Mouse (Mus musculus) stomach, embryonic 15.5 days (tissue): ENCODE results near the gene Lasp1. TPM values are rescaled to one million over a fixed set of nuclear protein-coding genes. Genes with fewer than 3 reads are reported as not detected.

ENCODE experiments used
- ATAC-seq: fragments of 200-750 bp; cut with Nextera tagmentation; 2 replicates; pipeline ENCODE4 v1.8.0; 2017; ENCODE audit warnings: low read depth, moderate number of reproducible peaks, moderate TSS enrichment; ENCODE audit not compliant: insufficient read depth, low FRiP score
- H3K27ac ChIP-seq: fragments of 300-500 bp; sonication (generic); 2 replicates; pipeline ENCODE4 v1.5.1; 2015; ENCODE audit warnings: mild to moderate bottlenecking, inconsistent platforms
- H3K27me3 ChIP-seq: fragments of 300-500 bp; sonication (generic); replicated peaks from 2 replicates; pipeline ENCODE4 v1.6.1; 2015; ENCODE audit warnings: inconsistent platforms
- H3K36me3 ChIP-seq: fragments of 300-500 bp; sonication (generic); 2 replicates; pipeline ENCODE4 v1.6.1; 2015; ENCODE audit warnings: inconsistent platforms
- H3K4me1 ChIP-seq: fragments of 300-500 bp; sonication (generic); 2 replicates; pipeline ENCODE4 v1.6.1; 2015; ENCODE audit warnings: inconsistent platforms
- H3K4me2 ChIP-seq: fragments of 300-500 bp; sonication (generic); 2 replicates; pipeline ENCODE4 v1.6.1; 2015; ENCODE audit warnings: mild to moderate bottlenecking, inconsistent platforms
- H3K4me3 ChIP-seq: fragments of 300-500 bp; sonication (generic); replicated peaks from 2 replicates; pipeline ENCODE4 v1.5.1; 2015; ENCODE audit warnings: inconsistent platforms
- H3K9ac ChIP-seq: fragments of 300-500 bp; sonication (generic); 2 replicates; pipeline ENCODE4 v1.6.1; 2015; ENCODE audit warnings: inconsistent platforms
- H3K9me3 ChIP-seq: fragments of 300-500 bp; sonication (generic); 2 replicates; pipeline ENCODE4 v1.6.1; 2016; ENCODE audit warnings: inconsistent platforms
- whole genome bisulfite sequencing: fragments of 180-500 bp; shearing (Covaris S2); methylation state at CpG from one replicate; pipeline ENCODE4 v1.1.7; 2015; 5-methylcytosine and 5-hydroxymethylcytosine counted together
- polyA plus RNA-seq: library from polyadenylated mRNA; unstranded; fragments of >200 nt; fragmentation: Nextera tagmentation; extraction: Ambion mirVana; gene quantifications from 2 replicates; pipeline ENCODE4 v1.2.1, GENCODE M21; 2015

Gene Lasp1
- polyA plus RNA-seq, 1 experiment from 2014 or later, result 112 TPM

GRCm38 (mm10) chr11:97805662-97806612, 7.1 kb downstream of the Lasp1 start:
- WGBS, result 22% methylated on average over 15 of the region's 15 CpGs
- Histone ChIP-seq H3K9ac (no peak overlapping the region), H3K4me3 (peak overlapping the region; percentile 18)

GRCm38 (mm10) chr11:97806613-97806964, 7.8 kb downstream of the Lasp1 start:
- peak overlapping the region; percentile 88; the same call in 1 of the 2 replicates for H3K27ac ChIP-seq
- 59% methylated on average over 7 of the region's 7 CpGs for WGBS
- ATAC-seq, result no peak
- H3K4me3 ChIP-seq, result no peak overlapping the region
- no peaks in the 10 kb centered on the region for H3K27me3 ChIP-seq
- peak overlapping the region; percentile 50; the same call in 1 of the 2 replicates for H3K4me2 ChIP-seq
- H3K36me3 ChIP-seq, result peaks cover 4% of the 10 kb centered on the region; the same call in 1 of the 2 replicates
- H3K9ac ChIP-seq, result no peak overlapping the region
- H3K9me3 ChIP-seq, result no peaks in the 10 kb centered on the region
- peaks cover 79% of the 10 kb centered on the region for H3K4me1 ChIP-seq

More at GRCm38 (mm10) chr11:97805662-97806612, 7.1 kb downstream of the Lasp1 start:
- no peaks in the 10 kb centered on the region for H3K9me3 ChIP-seq
- peaks cover 4% of the 10 kb centered on the region; the same call in 1 of the 2 replicates for H3K36me3 ChIP-seq
- H3K27me3 ChIP-seq, result no peaks in the 10 kb centered on the region
- H3K4me2 ChIP-seq, result peak overlapping the region; percentile 50
- peak overlapping the region; percentile 88 for H3K27ac ChIP-seq
- H3K4me1 ChIP-seq, result peaks cover 82% of the 10 kb centered on the region
- no peak for ATAC-seq

DNA sequence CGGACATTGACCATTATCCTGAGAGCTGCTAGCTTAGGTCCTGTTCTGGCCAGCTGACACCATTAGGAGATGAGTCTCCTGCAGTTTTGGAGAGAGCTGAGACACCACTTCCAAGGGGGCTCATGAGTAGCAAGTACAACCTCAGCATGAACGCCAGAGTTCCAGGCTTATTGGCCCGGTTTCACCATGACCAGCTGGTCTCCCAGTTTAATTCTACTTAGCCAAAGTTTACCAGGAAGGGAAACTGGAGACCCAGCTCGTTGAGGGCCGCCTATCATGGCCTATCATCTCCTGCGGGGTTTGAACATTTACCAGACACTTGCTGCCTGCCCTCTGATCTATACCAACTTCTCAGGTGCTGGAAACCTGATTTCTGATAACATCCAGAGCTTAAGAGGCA, 8.8 kb downstream of the Lasp1 start:
- Histone ChIP-seq H3K27ac (peak overlapping the region; percentile 69), H3K4me3 (no peak overlapping the region), H3K4me2 (no peak overlapping the region), H3K9ac (no peak overlapping the region), H3K27me3 (no peaks in the 10 kb centered on the region), H3K9me3 (no peaks in the 10 kb centered on the region), H3K36me3 (peaks cover 4% of the 10 kb centered on the region; the same call in 1 of the 2 replicates), H3K4me1 (peaks cover 80% of the 10 kb centered on the region)
- 25% methylated on average over 6 of the region's 6 CpGs for WGBS
- no peak for ATAC-seq

DNA sequence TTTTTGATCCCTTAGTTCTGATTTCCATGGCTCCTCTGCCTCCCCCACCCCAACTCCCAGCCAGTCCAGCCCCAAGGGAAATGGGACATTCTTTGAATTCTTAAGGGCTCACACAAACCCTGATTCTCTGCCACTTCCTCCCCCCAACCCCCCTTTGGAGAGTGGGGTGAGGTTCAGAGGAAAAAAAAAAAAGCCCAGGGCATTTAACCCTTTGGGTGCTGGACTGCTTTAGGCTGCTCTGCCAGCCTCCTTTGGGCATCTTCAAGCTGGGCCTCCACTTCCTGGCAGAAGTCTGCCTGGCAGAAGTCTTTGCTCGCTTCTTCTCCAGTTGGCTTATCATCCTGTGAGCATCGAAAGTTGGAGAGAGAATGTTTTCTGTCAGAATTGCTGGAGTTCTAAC, 9.3 kb downstream of the Lasp1 start:
- Histone ChIP-seq H3K9ac (no peak overlapping the region), H3K27ac (peak overlapping the region; percentile 69), H3K4me1 (peaks cover 82% of the 10 kb centered on the region), H3K9me3 (no peaks in the 10 kb centered on the region), H3K4me2 (no peak overlapping the region), H3K27me3 (no peaks in the 10 kb centered on the region), H3K4me3 (no peak overlapping the region), H3K36me3 (peaks cover 4% of the 10 kb centered on the region; the same call in 1 of the 2 replicates)
- no peak for ATAC-seq
- WGBS, result 36% methylated on average over 2 of the region's 2 CpGs

GRCm38 (mm10) chr11:97808621-97809234, 9.9 kb downstream of the Lasp1 start:
- Histone ChIP-seq H3K27ac (peak overlapping the region; percentile 69), H3K9me3 (no peaks in the 10 kb centered on the region), H3K4me3 (no peak overlapping the region), H3K36me3 (peaks cover 4% of the 10 kb centered on the region; the same call in 1 of the 2 replicates), H3K4me1 (peaks cover 87% of the 10 kb centered on the region), H3K4me2 (no peak overlapping the region), H3K27me3 (no peaks in the 10 kb centered on the region), H3K9ac (no peak overlapping the region)
- no peak for ATAC-seq
- 38% methylated on average over 5 of the region's 5 CpGs for WGBS

DNA sequence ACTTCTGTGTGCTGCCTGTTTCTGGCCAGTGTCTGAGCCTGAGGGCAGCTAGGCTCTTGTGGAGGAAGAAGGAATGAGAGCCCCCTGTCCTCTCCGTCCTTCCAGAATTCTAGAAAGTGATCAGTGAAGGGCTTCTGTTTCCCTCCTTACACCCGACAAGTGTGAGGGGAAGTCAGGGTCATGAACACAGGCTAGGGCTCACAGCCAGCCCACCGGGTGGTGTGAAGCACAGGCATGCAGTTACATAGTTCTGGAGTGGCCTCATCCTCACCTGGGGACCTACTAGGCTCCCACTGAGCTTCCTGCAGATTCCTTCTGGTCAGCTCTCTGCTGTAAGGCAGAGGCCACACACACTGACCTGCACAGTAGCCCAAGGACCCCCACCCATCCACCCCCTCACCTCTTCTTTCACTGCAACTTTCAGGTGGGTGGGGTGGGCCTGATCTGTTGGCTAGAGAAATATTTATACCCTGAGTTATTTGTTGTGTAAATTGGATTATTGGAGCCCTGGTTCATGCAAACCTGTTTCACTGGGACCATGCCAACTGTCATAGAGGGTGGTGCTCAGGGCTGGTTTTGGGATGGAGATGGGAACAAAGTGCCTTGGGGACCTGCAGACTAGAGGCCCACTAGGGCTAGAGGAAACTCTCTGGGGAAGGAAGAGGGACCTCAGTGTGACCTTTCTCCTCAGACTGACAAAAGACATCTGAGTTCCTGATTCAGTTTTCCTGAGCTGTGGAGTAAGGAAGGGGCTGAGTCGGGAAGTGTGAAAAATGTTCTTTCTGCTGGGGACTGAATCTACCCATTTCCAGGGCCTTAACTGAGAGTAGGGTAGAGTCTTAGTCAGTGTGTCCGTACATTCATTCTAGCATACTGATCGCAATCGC, 10.7 kb downstream of the Lasp1 start:
- Histone ChIP-seq H3K4me1 (peaks cover 85% of the 10 kb centered on the region), H3K4me3 (no peak overlapping the region), H3K27ac (peak overlapping the region; percentile 69), H3K9ac (no peak overlapping the region), H3K9me3 (no peaks in the 10 kb centered on the region), H3K4me2 (no peak overlapping the region), H3K36me3 (peaks cover 4% of the 10 kb centered on the region; the same call in 1 of the 2 replicates), H3K27me3 (no peaks in the 10 kb centered on the region)
- no peak for ATAC-seq
- WGBS, result 48% methylated on average over 7 of the region's 7 CpGs

DNA sequence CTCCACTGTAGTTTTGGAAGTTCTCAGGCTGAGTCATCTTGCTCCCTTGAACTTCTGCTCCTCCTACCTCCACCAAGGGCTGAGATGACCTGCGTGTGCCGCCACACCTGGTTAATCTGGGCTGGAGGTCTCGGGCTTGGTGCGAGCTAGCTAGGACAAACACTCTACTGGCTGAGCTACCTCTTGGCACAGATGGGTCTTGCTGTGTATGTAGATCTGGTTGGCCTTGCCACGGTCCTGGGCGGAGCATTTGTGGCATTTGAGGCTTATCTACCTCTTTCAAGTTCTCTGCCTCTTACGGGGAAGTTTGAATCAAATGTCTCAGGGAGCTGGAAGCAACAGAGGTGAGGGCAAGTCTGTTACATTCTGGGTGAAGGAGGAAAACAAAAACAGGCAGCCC, 11.6 kb downstream of the Lasp1 start:
- peak overlapping the region; percentile 75; the same call in 1 of the 2 replicates for H3K27ac ChIP-seq

GRCm38 (mm10) chr11:97810970-97811369, 12.2 kb downstream of the Lasp1 start:
- Histone ChIP-seq H3K4me1 (peaks cover 81% of the 10 kb centered on the region), H3K4me2 (no peak overlapping the region), H3K36me3 (peaks cover 13% of the 10 kb centered on the region; the same call in 1 of the 2 replicates), H3K4me3 (no peak overlapping the region), H3K27ac (peak overlapping the region; percentile 75; the same call in 1 of the 2 replicates), H3K27me3 (no peaks in the 10 kb centered on the region), H3K9me3 (no peaks in the 10 kb centered on the region), H3K9ac (no peak overlapping the region)
- ATAC-seq, result no peak
- WGBS, result 55% methylated on average over 3 of the region's 3 CpGs

More for the DNA sequence above, 11.6 kb downstream of the Lasp1 start:
- Histone ChIP-seq H3K9me3 (no peaks in the 10 kb centered on the region), H3K27me3 (no peaks in the 10 kb centered on the region), H3K4me1 (peaks cover 81% of the 10 kb centered on the region), H3K4me2 (no peak overlapping the region), H3K9ac (no peak overlapping the region), H3K4me3 (no peak overlapping the region), H3K36me3 (peaks cover 7% of the 10 kb centered on the region; the same call in 1 of the 2 replicates)
- WGBS, result 56% methylated on average over 7 of the region's 7 CpGs
- ATAC-seq, result no peak; the same call in 1 of the 2 replicates

GRCm38 (mm10) chr11:97811569-97812362, 13.0 kb downstream of the Lasp1 start:
- WGBS, result 36% methylated on average over 12 of the region's 13 CpGs
- Histone ChIP-seq H3K4me2 (peak overlapping the region; percentile 24), H3K4me1 (peaks cover 82% of the 10 kb centered on the region)

DNA sequence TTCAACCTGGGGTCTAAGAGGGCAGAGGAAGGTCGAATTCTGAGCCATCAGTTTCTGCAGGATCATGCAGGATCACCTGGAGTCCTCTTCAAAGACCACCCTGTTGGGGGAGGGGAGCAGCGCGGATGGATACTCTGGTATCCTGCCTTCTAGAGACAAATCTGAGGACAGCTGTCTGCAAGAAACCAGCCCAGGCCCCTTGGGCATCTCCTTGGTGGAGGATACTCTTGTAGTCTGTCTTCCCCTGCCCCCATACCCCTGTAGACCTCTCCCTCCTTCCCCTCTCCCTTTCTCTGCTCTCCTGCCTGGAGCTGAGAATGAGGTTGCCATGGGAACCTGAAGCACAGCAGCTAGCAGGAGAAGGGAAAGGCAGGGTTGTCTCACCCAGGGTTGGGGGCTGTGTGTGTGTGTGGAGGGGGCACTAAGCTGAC, 13.7 kb downstream of the Lasp1 start:
- Histone ChIP-seq H3K27me3 (no peaks in the 10 kb centered on the region), H3K4me3 (no peak overlapping the region), H3K27ac (peak overlapping the region; percentile 74), H3K4me1 (peaks cover 86% of the 10 kb centered on the region), H3K4me2 (0 out of 2 replicates have a peak overlapping the region, but pooled peaks have one; percentile 9), H3K36me3 (peaks cover 18% of the 10 kb centered on the region; the same call in 1 of the 2 replicates), H3K9me3 (no peaks in the 10 kb centered on the region), H3K9ac (no peak overlapping the region)
- ATAC-seq, result no peak
- 33% methylated on average over 3 of the region's 3 CpGs for WGBS

More at GRCm38 (mm10) chr11:97811569-97812362, 13.0 kb downstream of the Lasp1 start:
- H3K36me3 ChIP-seq, result peaks cover 17% of the 10 kb centered on the region; the same call in 1 of the 2 replicates
- no peaks in the 10 kb centered on the region for H3K9me3 ChIP-seq
- no peaks in the 10 kb centered on the region for H3K27me3 ChIP-seq
- H3K4me3 ChIP-seq, result no peak overlapping the region
- peak; percentile 12; the same call in 1 of the 2 replicates for ATAC-seq
- no peak overlapping the region for H3K9ac ChIP-seq
- peak overlapping the region; percentile 74 for H3K27ac ChIP-seq
